9 mouse cellular contexts compared by ENCODE assay signal in genomic region chr5:43661997-43662961, GRCm38 (mm10). TPM values are rescaled to one million over a fixed set of nuclear protein-coding genes. Genes with fewer than 3 reads are reported as not detected.
A peak's percentile ranks its signal among the peaks of the same experiment; 100 is the strongest.
DNase-seq lines count a peak whose midpoint lies in the region; ATAC-seq and TF ChIP-seq lines count a peak whose summit lies in the region.
"Had no signal": no experiment of that assay in that cellular context is flagged by ENCODE, and none has a peak within 500 bp of the region (broad histone marks: within the 10 kb centered on the region; RNA-seq: fewer than 3 reads in every experiment).

Cc2d2a (plus strand) TSS chr5:43662346.

- ATAC-seq in heart, postnatal 0 days (ENCODE audit: insufficient read depth, low read depth), result peak; percentile 83

- H3K27ac ChIP-seq in bone marrow, adult 2 months (ENCODE audit: control insufficient read depth, insufficient read depth, low read depth, low read length, poor library complexity), result no peak within 1 kb of the TSS
- H3K27ac ChIP-seq in embryonic fibroblast, embryonic 13.5 days (ENCODE audit: insufficient read depth, low read length), result peak within 1 kb of the TSS; percentile 73
- H3K27ac ChIP-seq in heart, postnatal 0 days (ENCODE audit: low read depth), result peak within 1 kb of the TSS; percentile 95

- no peak for TF ChIP-seq EP300 in heart, postnatal 0 days (IDR thresholded peaks at IDR 0.05; ENCODE audit: low read depth)

- H3K27me3 ChIP-seq in heart, postnatal 0 days (ENCODE audit: control insufficient read depth, insufficient read depth, low read length), result no peaks in the 10 kb centered on the region

- no peak for TF ChIP-seq POLR2A in bone marrow, adult 2 months (IDR thresholded peaks at IDR 0.05; ENCODE audit: borderline replicate concordance, control insufficient read depth, low read depth, low read length)
- peak; percentile 84 for TF ChIP-seq POLR2A in embryonic fibroblast, embryonic 13.5 days (IDR thresholded peaks at IDR 0.05; ENCODE audit: low read depth, low read length)
- TF ChIP-seq POLR2A in lung, adult 2 months (IDR thresholded peaks at IDR 0.05; ENCODE audit: borderline replicate concordance, extremely low read depth, low read depth, low read length), result peak; percentile 64; the same call in 1 of the 2 replicates

- H3K4me1 ChIP-seq in bone marrow, adult 2 months (ENCODE audit: control insufficient read depth, insufficient read depth, low read length), result no peaks in the 10 kb centered on the region
- peaks cover 5% of the 10 kb centered on the region; the same call in 1 of the 2 replicates for H3K4me1 ChIP-seq in embryonic fibroblast, embryonic 13.5 days (ENCODE audit: control insufficient read depth, insufficient read depth, low read length)
- peaks cover 25% of the 10 kb centered on the region for H3K4me1 ChIP-seq in heart, postnatal 0 days (ENCODE audit: control insufficient read depth, insufficient read depth)
- H3K4me1 ChIP-seq in lung, adult 2 months (ENCODE audit: control insufficient read depth, insufficient read depth, low read length), result peaks cover 7% of the 10 kb centered on the region

- no peaks in the 10 kb centered on the region for H3K9me3 ChIP-seq in heart, postnatal 0 days (replicated peaks; ENCODE audit: control insufficient read depth, low read length)

- H3K4me3 ChIP-seq in bone marrow, adult 2 months (replicated peaks; ENCODE audit: control insufficient read depth, low read depth, low read length), result peak within 1 kb of the TSS; percentile 16
- H3K4me3 ChIP-seq in embryonic fibroblast, embryonic 13.5 days (ENCODE audit: insufficient read depth, low read length), result peak within 1 kb of the TSS; percentile 62
- peak within 1 kb of the TSS; percentile 62 for H3K4me3 ChIP-seq in heart, postnatal 0 days (ENCODE audit: low read depth, low read length)
- H3K4me3 ChIP-seq in lung, adult 2 months (replicated peaks; ENCODE audit: extremely low read depth, low read depth, low read length), result peak within 1 kb of the TSS; percentile 77

- WGBS in bone marrow, adult 2 months, result 17% methylated on average over 19 of the region's 19 CpGs
- WGBS in heart, postnatal 0 days, result 5% methylated on average over 19 of the region's 19 CpGs
- 6% methylated on average over 19 of the region's 19 CpGs for WGBS in lung, adult 2 months

- DNase-seq in 3134 (ENCODE audit: extremely low read depth, insufficient read length, low spot score), result peak; percentile 64
- DNase-seq in heart, postnatal 0 days (ENCODE audit: low spot score), result peak; percentile 91
- peak; percentile 31 to 48 for DNase-seq in kidney, postnatal 25 days
- peak; percentile 35 for DNase-seq in lung, adult 2 months
- peak; percentile 27 for DNase-seq in ovary, postnatal 10 days (ENCODE audit: low spot score)
- DNase-seq in thymus, postnatal 10 days (ENCODE audit: low spot score in 2 of 2), result no peak

- H3K36me3 ChIP-seq in heart, postnatal 0 days (replicated peaks; ENCODE audit: control insufficient read depth, insufficient read depth, low read length), result no peaks in the 10 kb centered on the region

- H3K4me2 ChIP-seq in heart, postnatal 0 days (ENCODE audit: low read depth, low read length), result peak within 1 kb of the TSS; percentile 64

- no peak for TF ChIP-seq CTCF in bone marrow, adult 2 months (IDR thresholded peaks at IDR 0.05; ENCODE audit: control insufficient read depth, insufficient read depth, low read length)
- no peak for TF ChIP-seq CTCF in embryonic fibroblast, embryonic 13.5 days (IDR thresholded peaks at IDR 0.05; ENCODE audit: borderline replicate concordance, insufficient read depth, low read length)
- 0 out of 2 replicates have a peak, but pooled peaks have one; percentile 5 for TF ChIP-seq CTCF in heart, postnatal 0 days (IDR thresholded peaks at IDR 0.05; ENCODE audit: low read depth)
- TF ChIP-seq CTCF in lung, adult 2 months (IDR thresholded peaks at IDR 0.05; ENCODE audit: insufficient read depth, low read length), result no peak

- peak within 1 kb of the TSS; percentile 58 for H3K9ac ChIP-seq in heart, postnatal 0 days (replicated peaks; ENCODE audit: low read depth, low read length)

RNA-seq across cellular contexts. Expression of gene Cc2d2a, which starts in this region (rescaled TPM):
- 0.45 and 1.1 TPM in 2 replicates for polyA plus RNA-seq in bone marrow, adult 2 months (2011; ENCODE audit: insufficient read depth, insufficient read length, low replicate concordance, missing spikeins)
- 13.3 and 16.2 TPM in 2 replicates for polyA plus RNA-seq in embryonic fibroblast, embryonic 13.5 days (2011; ENCODE audit: insufficient read length, low read depth, missing spikeins)
- 3.1 and 4.0 TPM in 2 replicates for total RNA-seq in heart, postnatal 0 days (2014; rRNA removed; ENCODE audit: low replicate concordance)
- polyA plus RNA-seq in heart, postnatal 0 days (2015; fragmentation: Nextera tagmentation; extraction: Ambion mirVana), result 6.4 and 6.6 TPM in 2 replicates
- polyA plus RNA-seq in lung, adult 2 months (2012; rRNA removed), result 4.0 and 6.3 TPM in 2 replicates
- total RNA-seq: MEL had no signal

Comparison
In these comparisons a context has a peak if more than half of its experiments do, and no peak if none do; other contexts are left out.
1. DNase-seq: peak in 3134 (single experiment), heart, postnatal 0 days (single experiment), kidney, postnatal 25 days (2 of 2), lung, adult 2 months (single experiment) and ovary, postnatal 10 days (single experiment); none in thymus, postnatal 10 days (0 of 2).
2. H3K4me3 ChIP-seq: peak in every context shown above with its lines; median percentile 77 in lung, adult 2 months; 62 in embryonic fibroblast, embryonic 13.5 days; 62 in heart, postnatal 0 days; 16 in bone marrow, adult 2 months.